Mouse (Mus musculus) lung, embryonic 14.5 days (tissue): ENCODE measurements at regions not wholly inside any gene's neighbourhood (a gene's known extent, or its start where the extent isn't known, plus 50 kb on each side); places are given as distances from the start of the nearest gene placed in this dataset.
"Not testable (repeated sequence)": the region's sequence is repeated elsewhere in the genome, so short reads cannot be mapped to it uniquely, and the experiment has no call there.

Experiments
- ATAC-seq: fragments of 200-750 bp; cut with Nextera tagmentation; 2 replicates; pipeline ENCODE4 v1.8.0; 2017; ENCODE audit warnings: mild to moderate bottlenecking, moderate TSS enrichment, moderate library complexity; ENCODE audit not compliant: insufficient read depth
- DNase-seq: peaks from one replicate; pipeline ENCODE4 v3.0.0-alpha.2; 2015
- H3K27ac ChIP-seq: fragments of 300-500 bp; sonication (generic); 2 replicates; pipeline ENCODE4 v1.5.1; 2014; ENCODE audit warnings: low read depth, mild to moderate bottlenecking, moderate library complexity
- H3K27me3 ChIP-seq: fragments of 300-500 bp; sonication (generic); 2 replicates; pipeline ENCODE4 v1.6.1; 2014; ENCODE audit warnings: low read length, control low read depth; ENCODE audit not compliant: insufficient read depth
- H3K36me3 ChIP-seq: fragments of 300-500 bp; sonication (generic); 2 replicates; pipeline ENCODE4 v1.6.1; 2014; ENCODE audit warnings: control low read depth; ENCODE audit not compliant: insufficient read depth
- H3K4me1 ChIP-seq: fragments of 300-500 bp; sonication (generic); 2 replicates; pipeline ENCODE4 v1.6.1; 2014; ENCODE audit warnings: antibody characterized with exemption, control low read depth; ENCODE audit not compliant: insufficient read depth
- H3K4me2 ChIP-seq: fragments of 300-500 bp; sonication (generic); 2 replicates; pipeline ENCODE4 v1.6.1; 2014; ENCODE audit warnings: mild to moderate bottlenecking
- H3K4me3 ChIP-seq: fragments of 300-500 bp; sonication (generic); 2 replicates; pipeline ENCODE4 v1.5.1; 2014; ENCODE audit warnings: low read depth, low read length
- H3K9ac ChIP-seq: fragments of 300-500 bp; sonication (generic); 2 replicates; pipeline ENCODE4 v1.6.1; 2014
- H3K9me3 ChIP-seq: fragments of 300-500 bp; sonication (generic); 2 replicates; pipeline ENCODE4 v1.6.1; 2016; ENCODE audit warnings: low read depth, low read length, control low read depth
- CTCF ChIP-seq: IDR thresholded peaks from 2 replicates; pipeline ENCODE4 v1.5.1; 2016; ENCODE audit warnings: antibody characterized with exemption, low read depth
- WGBS: fragments of 180-500 bp; shearing (Covaris S2); extraction: QIAGEN DNeasy Blood & Tissue Kit; methylation state at CpG from one replicate; pipeline ENCODE4 v1.1.7; 2014; 5-methylcytosine and 5-hydroxymethylcytosine counted together

- ATAC-seq (no peak), DNase-seq (peak; percentile 18)
- H3K36me3 ChIP-seq = no peaks in the 10 kb centered on the region
- no peaks in the 10 kb centered on the region for H3K27me3 ChIP-seq
- WGBS = 10% methylated on average over 1 of the region's 1 CpGs
- H3K4me2 ChIP-seq = no peak overlapping the region
- no peak overlapping the region for H3K4me3 ChIP-seq
- no peaks in the 10 kb centered on the region for H3K9me3 ChIP-seq
- H3K27ac ChIP-seq = no peak overlapping the region
- H3K4me1 ChIP-seq = no peaks in the 10 kb centered on the region
- TF ChIP-seq CTCF = peak; percentile 48
- no peak overlapping the region for H3K9ac ChIP-seq
Measured at GRCm38 (mm10) chrX:63991127-63991526, 160.9 kb downstream of the Gm6760 start.

DNA sequence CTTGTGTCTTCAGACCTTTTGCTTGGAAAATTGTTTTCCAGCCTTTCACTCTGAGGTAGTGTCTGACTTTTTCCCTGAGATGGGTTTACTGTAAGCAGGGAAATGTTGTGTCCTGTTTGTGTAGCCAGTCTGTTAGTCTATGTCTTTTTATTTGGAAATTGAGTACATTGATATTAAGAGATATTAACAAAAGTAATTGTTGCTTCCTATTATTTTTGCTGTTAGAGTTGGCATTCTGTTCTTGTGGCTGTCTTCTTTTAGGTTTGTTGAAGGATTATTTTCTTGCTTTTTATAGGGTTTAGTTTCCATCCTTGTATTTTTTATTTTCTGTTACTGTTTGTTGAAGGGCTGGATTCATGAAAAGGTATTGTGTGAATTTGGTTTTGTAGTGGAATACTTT lies 179.6 kb downstream of the Gm6760 start:
- not testable (repeated sequence) for H3K4me1 ChIP-seq, H3K4me3 ChIP-seq, H3K27me3 ChIP-seq, H3K27ac ChIP-seq, H3K9ac ChIP-seq, H3K36me3 ChIP-seq, ATAC-seq, H3K9me3 ChIP-seq, H3K4me2 ChIP-seq
- DNase-seq = peak; percentile 1
